Mouse (Mus musculus): Measurements from ENCODE around the gene Igflr1. TPM values are rescaled to one million over a fixed set of nuclear protein-coding genes. Genes with fewer than 3 reads are reported as not detected.
A peak's percentile ranks its signal among the peaks of the same experiment; 100 is the strongest.

The Igflr1 gene
- total and polyA plus RNA-seq, 3 experiments = 0.23 to 3.7 (median 0.75) TPM

DNA sequence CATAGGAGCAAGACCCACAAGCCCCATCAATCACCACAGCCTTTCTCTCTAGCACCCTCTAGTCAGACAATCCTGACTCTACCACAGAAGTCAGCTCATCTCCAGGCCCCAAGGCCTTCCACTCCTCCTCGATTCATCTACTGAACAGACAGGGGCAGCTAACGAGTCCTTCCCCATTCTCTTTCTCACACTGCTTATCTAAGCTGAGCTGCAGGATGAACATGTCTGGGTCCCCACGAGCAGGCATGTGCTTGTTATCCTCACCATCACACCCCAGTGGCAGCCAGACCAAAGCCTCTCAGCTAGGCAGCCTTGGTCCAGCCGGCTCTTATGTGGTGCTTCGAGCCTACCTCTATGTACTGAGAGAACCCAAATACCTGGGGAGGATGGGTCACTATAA is 7.2 kb downstream of the Igflr1 start:
- Histone ChIP-seq H3K4me3 (no peak overlapping the region), H3K4me1 (ENCODE audit: control insufficient read depth, insufficient read depth, low read length) (no peaks in the 10 kb centered on the region), H3K79me2 (replicated peaks; ENCODE audit: control insufficient read depth, insufficient read depth, low read length) (no peaks in the 10 kb centered on the region), H3K27ac (no peak overlapping the region), H3K9ac (ENCODE audit: low read depth, low read length) (no peak overlapping the region), H3K27me3 (ENCODE audit: control insufficient read depth, insufficient read depth, low read length) (no peaks in the 10 kb centered on the region), H3K36me3 (ENCODE audit: control insufficient read depth, insufficient read depth, low read length) (no peaks in the 10 kb centered on the region)
- no peak for TF ChIP-seq POLR2A (IDR thresholded peaks at IDR 0.05; ENCODE audit: insufficient read depth, low read depth, low read length)
- no peak for TF ChIP-seq CTCF (IDR thresholded peaks at IDR 0.05)
- 79% methylated on average over 5 of the region's 5 CpGs for WGBS
- intact Hi-C loops (cut with DNase I) = no loop called here
- no peak for DNase-seq

DNA sequence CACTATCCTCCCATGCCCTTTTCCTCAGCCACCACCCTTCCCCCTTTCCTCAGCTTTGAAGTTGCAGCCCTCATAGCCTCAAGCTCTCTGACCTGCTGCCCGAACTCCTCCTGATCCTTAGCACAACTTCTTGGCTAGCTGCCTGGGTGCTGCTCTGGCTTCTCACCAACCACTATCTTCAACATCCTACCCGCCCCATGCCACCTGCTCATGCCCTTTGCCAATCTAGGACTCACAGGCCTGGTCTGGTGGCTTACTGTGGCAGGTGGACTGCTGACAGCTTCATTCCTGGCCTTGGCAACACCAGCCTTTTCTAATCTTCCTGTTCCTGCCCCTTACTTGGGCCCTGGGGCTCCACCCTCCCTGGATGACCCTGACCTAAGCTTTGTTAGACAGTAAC is 7.7 kb downstream of the Igflr1 start:
- Histone ChIP-seq H3K9ac (ENCODE audit: low read depth, low read length) (no peak overlapping the region), H3K4me3 (no peak overlapping the region), H3K79me2 (replicated peaks; ENCODE audit: control insufficient read depth, insufficient read depth, low read length) (no peaks in the 10 kb centered on the region), H3K4me1 (ENCODE audit: control insufficient read depth, insufficient read depth, low read length) (no peaks in the 10 kb centered on the region), H3K36me3 (ENCODE audit: control insufficient read depth, insufficient read depth, low read length) (no peaks in the 10 kb centered on the region), H3K27ac (peak overlapping the region; percentile 15; the same call in 1 of the 2 replicates), H3K27me3 (ENCODE audit: control insufficient read depth, insufficient read depth, low read length) (no peaks in the 10 kb centered on the region)
- peak; percentile 58; the same call in 1 of the 2 replicates for TF ChIP-seq EP300 (IDR thresholded peaks at IDR 0.05; ENCODE audit: insufficient read depth, low read depth, low read length)
- no peak for TF ChIP-seq POLR2A (IDR thresholded peaks at IDR 0.05; ENCODE audit: insufficient read depth, low read depth, low read length)
- intact Hi-C loops (cut with DNase I) = no loop called here
- 43% methylated on average over 2 of the region's 2 CpGs for WGBS
- DNase-seq = peak in 1 of 2 experiments; percentile 70

DNA sequence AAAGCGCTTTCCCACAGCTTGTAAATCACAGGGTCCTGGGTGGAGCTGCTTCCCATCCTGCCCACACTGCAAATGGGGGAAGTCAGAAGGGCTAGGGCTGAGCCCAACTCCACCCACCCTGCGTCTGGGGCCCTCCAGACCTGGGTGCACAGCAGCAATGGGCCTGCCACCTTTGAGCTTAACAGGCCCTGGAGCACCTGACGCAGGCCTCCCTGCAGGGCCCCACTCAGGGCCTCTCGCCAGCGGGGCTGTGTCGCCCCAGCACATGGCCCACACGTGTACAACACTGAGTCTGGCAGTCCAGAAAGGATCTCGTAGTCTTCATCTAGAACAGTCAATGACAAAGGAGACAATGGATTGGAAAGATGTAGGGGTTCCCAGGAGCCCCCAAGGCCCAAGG is 14.7 kb downstream of the Igflr1 start:
- Histone ChIP-seq H3K4me1 (ENCODE audit: control insufficient read depth, insufficient read depth, low read length) (no peaks in the 10 kb centered on the region), H3K79me2 (replicated peaks; ENCODE audit: control insufficient read depth, insufficient read depth, low read length) (no peaks in the 10 kb centered on the region; the same call in 1 of the 2 replicates), H3K4me3 (no peak overlapping the region), H3K27ac (no peak overlapping the region), H3K9ac (ENCODE audit: low read depth, low read length) (no peak overlapping the region), H3K36me3 (ENCODE audit: control insufficient read depth, insufficient read depth, low read length) (no peaks in the 10 kb centered on the region), H3K27me3 (ENCODE audit: control insufficient read depth, insufficient read depth, low read length) (no peaks in the 10 kb centered on the region)
- WGBS = 94% methylated on average over 8 of the region's 8 CpGs
- TF ChIP-seq POLR2A (IDR thresholded peaks at IDR 0.05; ENCODE audit: insufficient read depth, low read depth, low read length) (no peak), EP300 (IDR thresholded peaks at IDR 0.05; ENCODE audit: insufficient read depth, low read depth, low read length) (no peak), CTCF (IDR thresholded peaks at IDR 0.05) (no peak)
- DNase-seq = no peak
- intact Hi-C loops (cut with DNase I) = no loop called here

DNA sequence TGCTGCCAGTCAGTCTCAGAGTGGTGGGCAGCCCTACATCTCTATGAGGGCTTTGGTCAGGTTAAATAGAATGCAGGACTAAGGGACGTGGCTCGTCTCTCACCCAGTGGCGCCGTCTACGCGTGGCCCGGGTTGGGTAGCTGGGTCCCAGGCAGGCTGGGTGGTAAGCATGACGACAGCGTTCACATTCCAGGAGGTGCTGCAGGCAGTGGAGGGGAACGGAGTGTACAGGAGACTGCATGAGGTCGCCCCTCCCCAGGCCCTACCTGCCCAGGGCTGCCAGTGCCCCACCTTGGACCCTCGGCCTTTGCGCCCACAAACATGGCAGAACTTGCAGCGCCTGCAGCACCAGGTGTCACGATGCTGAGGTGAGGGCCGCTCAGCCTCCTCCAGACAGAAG is 16.3 kb downstream of the Igflr1 start:
- TF ChIP-seq CTCF (IDR thresholded peaks at IDR 0.05) (no peak), EP300 (IDR thresholded peaks at IDR 0.05; ENCODE audit: insufficient read depth, low read depth, low read length) (no peak), POLR2A (IDR thresholded peaks at IDR 0.05; ENCODE audit: insufficient read depth, low read depth, low read length) (no peak)
- WGBS = 94% methylated on average over 16 of the region's 16 CpGs
- no peaks in the 10 kb centered on the region for H3K36me3 ChIP-seq (ENCODE audit: control insufficient read depth, insufficient read depth, low read length)
- no peak overlapping the region for H3K27ac ChIP-seq
- H3K4me1 ChIP-seq (ENCODE audit: control insufficient read depth, insufficient read depth, low read length) = no peaks in the 10 kb centered on the region
- intact Hi-C loops (cut with DNase I) = no loop called here
- no peak for DNase-seq
- H3K79me2 ChIP-seq (replicated peaks; ENCODE audit: control insufficient read depth, insufficient read depth, low read length) = no peaks in the 10 kb centered on the region; the same call in 1 of the 2 replicates
- H3K9ac ChIP-seq (ENCODE audit: low read depth, low read length) = no peak overlapping the region
- no peaks in the 10 kb centered on the region for H3K27me3 ChIP-seq (ENCODE audit: control insufficient read depth, insufficient read depth, low read length)
- H3K4me3 ChIP-seq = no peak overlapping the region

DNA sequence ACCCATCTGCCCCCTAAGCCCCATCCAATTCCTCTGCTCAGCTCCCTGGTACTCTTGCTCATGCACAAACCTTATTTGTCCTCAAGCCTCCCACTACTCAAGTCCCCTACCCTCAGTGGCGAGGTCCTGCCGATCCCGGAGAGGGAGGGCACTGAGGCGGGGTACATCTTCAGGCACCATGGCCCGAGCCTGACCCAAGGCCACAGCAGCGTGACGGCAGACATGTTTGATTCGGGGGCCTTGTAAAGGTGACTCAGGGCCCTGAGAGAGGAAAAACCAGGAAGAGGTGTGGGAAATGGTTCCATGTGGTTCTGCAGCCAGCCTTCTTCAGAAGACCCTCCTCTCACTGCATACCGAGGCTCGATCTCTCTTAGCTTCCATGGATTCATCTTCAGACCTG is 19.1 kb downstream of the Igflr1 start:
- H3K4me3 ChIP-seq = no peak overlapping the region
- DNase-seq = no peak
- H3K79me2 ChIP-seq (replicated peaks; ENCODE audit: control insufficient read depth, insufficient read depth, low read length) = peaks cover 1% of the 10 kb centered on the region
- H3K4me1 ChIP-seq (ENCODE audit: control insufficient read depth, insufficient read depth, low read length) = no peaks in the 10 kb centered on the region
- H3K36me3 ChIP-seq (ENCODE audit: control insufficient read depth, insufficient read depth, low read length) = no peaks in the 10 kb centered on the region
- TF ChIP-seq POLR2A (IDR thresholded peaks at IDR 0.05; ENCODE audit: insufficient read depth, low read depth, low read length) = no peak
- TF ChIP-seq CTCF (IDR thresholded peaks at IDR 0.05) = no peak
- TF ChIP-seq EP300 (IDR thresholded peaks at IDR 0.05; ENCODE audit: insufficient read depth, low read depth, low read length) = no peak
- 91% methylated on average over 10 of the region's 10 CpGs for WGBS
- no peaks in the 10 kb centered on the region for H3K27me3 ChIP-seq (ENCODE audit: control insufficient read depth, insufficient read depth, low read length)
- no peak overlapping the region for H3K9ac ChIP-seq (ENCODE audit: low read depth, low read length)
- intact Hi-C loops (cut with DNase I) = no loop called here
- no peak overlapping the region for H3K27ac ChIP-seq

DNA sequence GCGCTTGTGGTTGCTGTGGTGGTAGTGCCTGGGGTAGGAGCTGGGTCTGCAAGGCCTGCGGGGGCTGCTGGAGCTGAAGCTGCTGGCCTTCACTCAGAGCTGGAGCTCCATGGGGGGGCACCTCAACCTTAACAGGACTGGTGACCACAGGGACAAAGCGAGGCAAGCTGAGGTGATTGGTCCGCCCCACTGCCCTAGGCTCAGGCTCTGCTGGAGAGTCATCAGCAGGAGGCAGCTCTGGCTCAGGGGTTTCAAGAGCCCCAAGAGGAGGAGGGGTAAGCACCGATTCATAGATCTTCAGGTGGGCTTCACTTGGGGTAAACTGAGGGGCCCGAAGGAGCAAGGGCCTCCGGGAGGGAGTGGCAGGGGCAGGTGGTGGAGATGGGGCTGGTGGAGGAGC is 19.9 kb downstream of the Igflr1 start:
- intact Hi-C loops (cut with DNase I) = no loop called here
- TF ChIP-seq EP300 (IDR thresholded peaks at IDR 0.05; ENCODE audit: insufficient read depth, low read depth, low read length) (no peak), CTCF (IDR thresholded peaks at IDR 0.05) (no peak), POLR2A (IDR thresholded peaks at IDR 0.05; ENCODE audit: insufficient read depth, low read depth, low read length) (no peak)
- DNase-seq = no peak
- Histone ChIP-seq H3K4me1 (ENCODE audit: control insufficient read depth, insufficient read depth, low read length) (no peaks in the 10 kb centered on the region), H3K36me3 (ENCODE audit: control insufficient read depth, insufficient read depth, low read length) (no peaks in the 10 kb centered on the region), H3K9ac (ENCODE audit: low read depth, low read length) (no peak overlapping the region), H3K4me3 (no peak overlapping the region), H3K27ac (no peak overlapping the region), H3K79me2 (replicated peaks; ENCODE audit: control insufficient read depth, insufficient read depth, low read length) (peaks cover 1% of the 10 kb centered on the region), H3K27me3 (ENCODE audit: control insufficient read depth, insufficient read depth, low read length) (no peaks in the 10 kb centered on the region)
- 96% methylated on average over 7 of the region's 7 CpGs for WGBS

Data from heart, adult 2 months (tissue).